Mouse (Mus musculus) B cell, adult 62 days (primary cell): Measurements from ENCODE around the gene Wdr18. TPM values are rescaled to one million over a fixed set of nuclear protein-coding genes. Genes with fewer than 3 reads are reported as not detected.

Experiments used
- total RNA-seq: library from RNA; stranded (reverse); gene quantifications from 4 replicates; pipeline ENCODE4 v1.2.4, GENCODE M21; 2023

The Wdr18 gene
- 46.0 to 52.3 TPM (median 48.3 TPM) in 4 replicates for total RNA-seq

GRCm38 (mm10) chr10:79959847-79960601 lies at the start of gene Wdr18:
TSS of gene Wdr18 (plus strand) at chr10:79960152.

GRCm38 (mm10) chr10:79910556-79910955 lies 49.4 kb upstream of the Wdr18 start, which contains the start of gene Gm26602:
TSS of gene Gm26602 (plus strand) at chr10:79910856.

GRCm38 (mm10) chr10:79916808-79917531 lies 43.0 kb upstream of the Wdr18 start, which contains the start of gene Kiss1r:
TSS of gene Kiss1r (plus strand) at chr10:79916971.

GRCm38 (mm10) chr10:79920958-79921535 lies 38.9 kb upstream of the Wdr18 start, which contains the start of gene R3hdm4:
TSS of gene R3hdm4 (minus strand) at chr10:79921208.

GRCm38 (mm10) chr10:79926491-79927323 lies 33.2 kb upstream of the Wdr18 start, which contains the start of gene Arid3a:
TSS of gene Arid3a (plus strand) at chr10:79927043.

GRCm38 (mm10) chr10:79970415-79971182 lies 10.6 kb downstream of the Wdr18 start, which contains the start of gene Grin3b:
TSS of gene Grin3b (plus strand) at chr10:79970715.

GRCm38 (mm10) chr10:79984195-79984816 lies 24.4 kb downstream of the Wdr18 start, which contains the start of gene Tmem259:
TSS of gene Tmem259 (minus strand) at chr10:79984330.

GRCm38 (mm10) chr10:79988506-79989271 lies 28.7 kb downstream of the Wdr18 start, which contains the start of gene Cnn2:
TSS of gene Cnn2 (plus strand) at chr10:79988584.

GRCm38 (mm10) chr10:79996272-79997033 lies 36.5 kb downstream of the Wdr18 start, which contains the start of gene Abca7:
TSS of gene Abca7 (plus strand) at chr10:79996494.

GRCm38 (mm10) chr10:80016511-80016910 lies 56.6 kb downstream of the Wdr18 start, which contains the start of gene Arhgap45:
TSS of gene Arhgap45 (plus strand) at chr10:80016653.

Other genes with a start within 250 kb of the Wdr18 start
- gene Hcn2, start 243.5 kb upstream of the Wdr18 start, total RNA-seq: not detected in 4 replicates
- 61.1 to 82.7 TPM (median 70.9 TPM) in 4 replicates for gene Polrmt, start 213.6 kb upstream of the Wdr18 start, total RNA-seq
- gene Fgf22, start 205.1 kb upstream of the Wdr18 start, total RNA-seq: not detected in 4 replicates
- 47.4 to 62.4 TPM (median 56.4 TPM) in 4 replicates for gene Rnf126, start 193.2 kb upstream of the Wdr18 start, total RNA-seq
- gene Fstl3, start 182.9 kb upstream of the Wdr18 start, total RNA-seq: 1.5 to 3.1 TPM (median 1.8 TPM) in 4 replicates
- gene Prss57, start 169.2 kb upstream of the Wdr18 start, total RNA-seq: not detected in 4 replicates
- 6.0 to 6.7 TPM (median 6.3 TPM) in 4 replicates for gene Palm, start 166.6 kb upstream of the Wdr18 start, total RNA-seq
- not detected in 4 replicates for gene Misp, start 139.2 kb upstream of the Wdr18 start, total RNA-seq
- 435 to 450 TPM (median 444 TPM) in 4 replicates for gene Ptbp1, start 105.7 kb upstream of the Wdr18 start, total RNA-seq
- 0.75 TPM in 1 of 4 replicates, not detected in the others for gene Prtn3, start 85.7 kb upstream of the Wdr18 start, total RNA-seq
- 0.56 to 1.1 TPM (median 1.1 TPM) in 4 replicates for gene Plppr3, start 85.5 kb upstream of the Wdr18 start, total RNA-seq
- not detected in 4 replicates for gene Elane, start 73.9 kb upstream of the Wdr18 start, total RNA-seq
- not detected in 4 replicates for gene Cfd, start 69.3 kb upstream of the Wdr18 start, total RNA-seq
- 78.8 to 89.5 TPM (median 83.7 TPM) in 4 replicates for gene Med16, start 51.2 kb upstream of the Wdr18 start, total RNA-seq
- not detected in 4 replicates for gene Gm26602, start 49.3 kb upstream of the Wdr18 start, total RNA-seq
- gene Kiss1r, start 43.2 kb upstream of the Wdr18 start, total RNA-seq: 0.39 to 0.63 TPM (median 0.47 TPM) in 4 replicates
- gene R3hdm4, start 38.9 kb upstream of the Wdr18 start, total RNA-seq: 94.1 to 105 TPM (median 98.7 TPM) in 4 replicates
- 32.5 to 39.9 TPM (median 35.7 TPM) in 4 replicates for gene Arid3a, start 33.1 kb upstream of the Wdr18 start, total RNA-seq
- not detected in 4 replicates for gene Grin3b, start 10.6 kb downstream of the Wdr18 start, total RNA-seq
- gene Tmem259, start 24.2 kb downstream of the Wdr18 start, total RNA-seq: 163 to 175 TPM (median 163 TPM) in 4 replicates
- 329 to 335 TPM (median 331 TPM) in 4 replicates for gene Cnn2, start 28.4 kb downstream of the Wdr18 start, total RNA-seq
- gene Abca7, start 36.3 kb downstream of the Wdr18 start, total RNA-seq: 51.7 to 55.6 TPM (median 53.3 TPM) in 4 replicates
- gene Arhgap45, start 56.5 kb downstream of the Wdr18 start, total RNA-seq: 482 to 540 TPM (median 503 TPM) in 4 replicates
- 82.2 to 90.7 TPM (median 85.7 TPM) in 4 replicates for gene Polr2e, start 79.6 kb downstream of the Wdr18 start, total RNA-seq
- gene Gpx4, start 87.0 kb downstream of the Wdr18 start, total RNA-seq: 108 to 159 TPM (median 123 TPM) in 4 replicates
- 116 to 127 TPM (median 121 TPM) in 4 replicates for gene Sbno2, start 145.4 kb downstream of the Wdr18 start, total RNA-seq
- 170 to 186 TPM (median 178 TPM) in 4 replicates for gene Stk11, start 155.7 kb downstream of the Wdr18 start, total RNA-seq
- 168 to 193 TPM (median 182 TPM) in 4 replicates for gene Atp5d, start 178.5 kb downstream of the Wdr18 start, total RNA-seq
- gene Cbarp, start 180.7 kb downstream of the Wdr18 start, total RNA-seq: 7.3 to 8.8 TPM (median 7.8 TPM) in 4 replicates
- 142 to 170 TPM (median 154 TPM) in 4 replicates for gene Midn, start 188.1 kb downstream of the Wdr18 start, total RNA-seq
- gene Cirbp, start 205.8 kb downstream of the Wdr18 start, total RNA-seq: 214 to 244 TPM (median 231 TPM) in 4 replicates
- gene 1600002K03Rik, start 212.8 kb downstream of the Wdr18 start, total RNA-seq: 12.6 to 18.2 TPM (median 14.1 TPM) in 4 replicates
- gene Efna2, start 219.3 kb downstream of the Wdr18 start, total RNA-seq: not detected in 4 replicates